Mouse (Mus musculus) embryonic facial prominence, embryonic 14.5 days (tissue): ENCODE measurements around the gene Eif3c. TPM values are rescaled to one million over a fixed set of nuclear protein-coding genes. Genes with fewer than 3 reads are reported as not detected.
A peak's percentile ranks its signal among the peaks of the same experiment; 100 is the strongest.

Experiments
- ATAC-seq: fragments of 200-750 bp; cut with Nextera tagmentation; 2 replicates; pipeline ENCODE4 v1.8.0; 2017; ENCODE audit warnings: low read depth, moderate number of reproducible peaks, moderate TSS enrichment
- DNase-seq: peaks from one replicate; pipeline ENCODE4 v3.0.0-alpha.2; 2015; ENCODE audit warnings: low spot score
- H3K27ac ChIP-seq: fragments of 300-500 bp; sonication (generic); replicated peaks from 2 replicates; pipeline ENCODE4 v1.5.1; 2014; ENCODE audit warnings: low read depth, mild to moderate bottlenecking, low read length, moderate library complexity
- H3K27me3 ChIP-seq: fragments of 300-500 bp; sonication (generic); replicated peaks from 2 replicates; pipeline ENCODE4 v1.6.1; 2014; ENCODE audit warnings: low read length; ENCODE audit not compliant: control insufficient read depth, insufficient read depth
- H3K36me3 ChIP-seq: fragments of 300-500 bp; sonication (generic); 2 replicates; pipeline ENCODE4 v1.6.1; 2014; ENCODE audit warnings: low read length, mixed read lengths; ENCODE audit not compliant: control insufficient read depth, insufficient read depth
- H3K4me1 ChIP-seq: fragments of 300-500 bp; sonication (generic); 2 replicates; pipeline ENCODE4 v1.6.1; 2014; ENCODE audit warnings: antibody characterized with exemption, low read length; ENCODE audit not compliant: control insufficient read depth, insufficient read depth
- H3K4me2 ChIP-seq: fragments of 300-500 bp; sonication (generic); 2 replicates; pipeline ENCODE4 v1.6.1; 2014; ENCODE audit warnings: low read depth, mild to moderate bottlenecking, low read length, moderate library complexity, mixed read lengths
- H3K4me3 ChIP-seq: fragments of 300-500 bp; sonication (generic); 2 replicates; pipeline ENCODE4 v1.5.1; 2014; ENCODE audit warnings: low read depth, mild to moderate bottlenecking, low read length
- H3K9ac ChIP-seq: fragments of 300-500 bp; sonication (generic); 2 replicates; pipeline ENCODE4 v1.6.1; 2014; ENCODE audit warnings: low read depth, mild to moderate bottlenecking, low read length, moderate library complexity, mixed read lengths
- H3K9me3 ChIP-seq: fragments of 300-500 bp; sonication (generic); 2 replicates; pipeline ENCODE4 v1.6.1; 2016; ENCODE audit warnings: low read length; ENCODE audit not compliant: control insufficient read depth
- WGBS: fragments of 180-500 bp; shearing (Covaris S2); extraction: QIAGEN DNeasy Blood & Tissue Kit; methylation state at CpG from one replicate; pipeline ENCODE4 v1.1.7; 2014; 5-methylcytosine and 5-hydroxymethylcytosine counted together
- polyA plus RNA-seq: library from polyadenylated mRNA; unstranded; fragments of >200 nt; fragmentation: Nextera tagmentation; extraction: Ambion mirVana; gene quantifications from 2 replicates; pipeline ENCODE4 v1.2.1, GENCODE M21; 2014

Gene Eif3c
- polyA plus RNA-seq, 1 experiment from 2014 or later = 167 TPM

DNA sequence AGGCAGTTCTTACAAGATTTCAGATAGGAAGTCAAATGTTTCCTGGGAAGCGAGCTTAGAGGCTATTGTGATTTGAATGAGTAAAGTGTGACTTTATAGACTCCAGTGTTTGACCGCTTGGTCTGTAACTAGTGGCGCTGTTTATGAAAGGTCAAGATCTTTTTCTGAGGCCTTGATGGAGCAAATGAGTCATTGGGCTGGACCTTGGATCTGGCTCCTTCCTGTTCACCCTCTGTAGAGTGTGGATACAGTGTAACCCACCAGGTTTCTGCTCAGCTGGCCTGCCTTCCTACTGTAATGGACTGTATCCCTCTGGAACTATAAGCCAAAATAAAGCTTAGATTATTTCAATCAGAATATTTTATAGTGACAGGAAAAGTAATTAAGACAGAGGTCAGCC, 54.9 kb downstream of the Eif3c start:
- DNase-seq (no peak), ATAC-seq (no peak)
- WGBS = 86% methylated on average over 3 of the region's 3 CpGs
- no peak overlapping the region for H3K9ac ChIP-seq
- no peaks in the 10 kb centered on the region for H3K9me3 ChIP-seq
- H3K27me3 ChIP-seq = no peaks in the 10 kb centered on the region
- H3K27ac ChIP-seq = no peak overlapping the region
- no peak overlapping the region for H3K4me3 ChIP-seq
- no peaks in the 10 kb centered on the region for H3K4me1 ChIP-seq
- no peak overlapping the region for H3K4me2 ChIP-seq
- no peaks in the 10 kb centered on the region for H3K36me3 ChIP-seq

DNA sequence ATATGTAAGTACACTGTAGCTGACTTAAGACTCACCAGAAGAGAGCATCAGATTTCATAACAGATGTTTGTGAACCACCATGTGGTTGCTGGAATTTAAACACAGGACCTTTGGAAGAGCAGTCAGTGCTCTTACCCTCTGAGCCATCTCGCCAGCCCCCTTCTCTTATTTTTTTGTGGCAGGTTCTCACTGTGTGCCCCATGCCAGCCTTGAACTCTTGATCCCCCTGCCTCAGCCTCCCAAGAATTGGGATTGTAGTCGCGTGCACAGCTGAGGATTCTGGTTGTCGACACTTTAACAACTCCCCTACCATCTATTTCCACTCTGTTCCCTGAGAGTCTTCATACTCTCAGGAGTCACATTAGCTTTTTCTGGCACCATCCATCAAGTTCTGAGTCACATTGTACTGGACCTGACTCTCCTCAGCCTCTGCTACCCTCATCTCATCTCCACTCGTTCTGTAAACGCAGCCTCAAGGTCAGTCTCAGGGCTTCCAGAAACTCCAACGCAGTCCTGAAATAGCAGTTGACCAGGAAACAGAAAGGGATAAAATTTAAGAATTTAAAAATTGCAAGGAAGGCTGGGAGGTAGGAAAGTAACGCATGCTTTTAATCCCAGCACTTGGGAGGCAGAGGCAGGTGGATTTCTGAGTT, 59.0 kb downstream of the Eif3c start:
- H3K4me1 ChIP-seq = peaks cover 6% of the 10 kb centered on the region; the same call in 1 of the 2 replicates
- H3K36me3 ChIP-seq = no peaks in the 10 kb centered on the region
- ATAC-seq (no peak), DNase-seq (no peak)
- no peak overlapping the region for H3K4me3 ChIP-seq
- no peaks in the 10 kb centered on the region for H3K27me3 ChIP-seq
- no peak overlapping the region for H3K27ac ChIP-seq
- no peak overlapping the region for H3K9ac ChIP-seq
- 82% methylated on average over 8 of the region's 8 CpGs for WGBS
- H3K4me2 ChIP-seq = no peak overlapping the region
- H3K9me3 ChIP-seq = no peaks in the 10 kb centered on the region

DNA sequence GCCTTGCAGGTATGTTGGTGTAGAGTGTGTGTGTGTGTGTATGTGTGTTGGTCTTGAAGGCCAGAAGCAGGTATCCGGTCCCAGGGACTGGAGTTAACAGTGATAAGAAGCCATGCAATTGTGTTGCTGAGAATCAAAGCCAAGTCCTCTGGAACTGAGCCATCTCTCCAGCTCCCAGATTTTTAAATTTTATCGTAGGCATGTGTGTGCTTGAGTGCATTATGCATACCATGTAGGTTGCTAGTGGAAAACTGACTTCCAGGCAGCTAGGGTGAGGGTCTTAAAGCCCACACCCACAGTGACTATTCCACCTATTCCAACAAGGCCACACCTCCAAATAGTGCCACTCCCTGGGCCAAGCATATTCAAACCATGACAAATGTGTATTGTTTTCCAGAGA, 61.3 kb downstream of the Eif3c start:
- ATAC-seq = no peak
- H3K27ac ChIP-seq = no peak overlapping the region
- peaks cover 14% of the 10 kb centered on the region for H3K36me3 ChIP-seq
- H3K4me1 ChIP-seq = peaks cover 6% of the 10 kb centered on the region; the same call in 1 of the 2 replicates
- H3K4me3 ChIP-seq = no peak overlapping the region
- no peak overlapping the region for H3K9ac ChIP-seq
- WGBS = 75% methylated on average over 2 of the region's 2 CpGs
- no peaks in the 10 kb centered on the region for H3K27me3 ChIP-seq
- no peaks in the 10 kb centered on the region for H3K9me3 ChIP-seq
- DNase-seq = no peak
- H3K4me2 ChIP-seq = no peak overlapping the region

DNA sequence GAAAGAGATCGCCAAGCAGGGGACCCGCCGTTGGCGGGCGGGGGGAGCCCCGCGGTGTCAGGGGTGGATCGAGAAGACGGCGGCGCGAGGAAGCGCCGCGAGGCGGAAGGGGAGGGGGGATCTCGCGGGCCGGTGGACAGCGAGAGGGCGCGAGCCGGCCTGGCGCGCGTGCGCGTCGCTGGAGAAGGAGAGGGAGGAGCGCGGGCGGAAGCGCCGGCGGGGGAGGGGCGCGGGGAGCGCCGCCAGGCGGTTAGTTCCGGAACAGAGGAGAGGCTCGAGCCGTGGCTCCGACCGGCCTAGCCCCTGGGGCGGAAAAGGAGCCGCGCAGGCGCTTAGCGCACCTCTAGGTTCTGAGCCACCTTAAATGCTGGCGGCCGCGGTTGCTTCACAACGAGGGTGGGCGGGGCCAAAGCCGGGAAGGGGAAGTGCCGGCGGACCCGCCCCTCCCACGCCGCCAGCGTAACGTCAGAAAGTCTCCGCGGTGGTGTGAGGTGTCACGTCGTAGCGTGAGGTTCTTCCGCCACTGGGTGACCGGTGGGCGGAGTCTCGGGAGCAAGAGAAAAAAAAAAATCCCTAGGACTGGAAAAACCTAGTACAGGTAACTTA, 62.8 kb downstream of the Eif3c start, which contains the start of gene Atxn2l:
Atxn2l (minus strand) TSS at position 165 of the 606 bp plus-strand sequence.
- peak; percentile 99 for DNase-seq
- Histone ChIP-seq H3K27ac (peak within 1 kb of the TSS; percentile 100), H3K27me3 (no peaks in the 10 kb centered on the region), H3K9me3 (no peaks in the 10 kb centered on the region), H3K36me3 (peaks cover 29% of the 10 kb centered on the region), H3K4me2 (peak within 1 kb of the TSS; percentile 91), H3K4me1 (peaks cover 6% of the 10 kb centered on the region; the same call in 1 of the 2 replicates), H3K4me3 (peak within 1 kb of the TSS; percentile 95), H3K9ac (peak within 1 kb of the TSS; percentile 100)
- WGBS = under 1% methylated on average over 37 of the region's 72 CpGs
- ATAC-seq = peak; percentile 89

DNA sequence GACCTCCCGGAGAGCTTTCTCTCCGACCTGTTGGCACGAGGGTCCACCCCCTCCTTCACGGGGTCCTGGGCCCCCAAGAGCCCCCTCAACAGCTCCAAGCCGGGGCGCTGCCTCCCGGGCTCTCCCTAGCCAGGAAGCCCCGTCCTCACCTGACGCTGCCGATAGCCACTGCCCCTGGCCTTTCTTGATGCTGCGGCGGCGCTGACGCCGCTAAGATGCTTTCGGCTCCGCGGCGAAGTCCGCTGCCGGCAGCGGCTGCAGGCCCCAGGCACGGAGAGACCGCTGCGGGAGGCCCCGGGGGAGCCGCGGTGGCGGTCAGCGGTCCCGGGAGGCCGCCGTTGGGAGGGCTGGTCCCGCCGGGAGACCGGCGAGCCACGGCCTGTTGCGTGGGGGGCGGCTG, 63.5 kb downstream of the Eif3c start:
- WGBS = 0% methylated on average over 16 of the region's 40 CpGs

DNA sequence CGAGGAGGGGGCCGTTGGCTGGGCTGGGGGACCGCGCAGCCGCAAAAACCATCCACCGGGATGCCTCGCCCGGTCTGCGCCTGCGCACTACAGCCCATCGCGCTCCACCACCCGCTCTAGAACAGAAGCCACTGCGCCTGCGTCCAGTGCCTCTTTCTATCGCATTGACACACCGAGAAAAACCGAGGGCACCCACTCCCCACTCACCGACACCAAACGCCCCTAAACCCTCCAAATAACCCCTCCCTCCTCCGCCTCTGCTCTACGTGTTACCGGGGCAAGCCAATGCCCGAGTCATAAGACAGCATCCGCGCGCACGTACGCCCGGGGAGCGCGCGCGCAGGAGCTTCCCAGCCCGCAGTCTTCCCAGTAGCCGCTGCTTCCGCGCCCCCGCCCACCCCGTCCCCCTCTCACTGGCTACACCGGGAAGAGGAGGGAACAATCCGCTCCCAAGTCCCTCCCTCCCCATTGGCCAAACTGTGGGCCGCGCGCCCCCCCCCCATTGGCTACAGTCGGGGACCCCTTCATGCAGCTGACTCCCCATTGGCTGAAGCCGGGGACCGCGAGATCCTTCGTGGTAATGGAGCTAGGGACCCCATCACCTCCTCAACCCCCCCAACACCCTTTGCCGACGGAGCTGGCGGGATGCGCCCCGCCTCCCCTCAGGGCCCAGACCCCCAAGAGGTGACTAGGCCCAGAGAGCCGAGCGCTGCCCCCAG, 64.0 kb downstream of the Eif3c start:
- Histone ChIP-seq H3K27me3 (no peaks in the 10 kb centered on the region), H3K4me1 (peaks cover 6% of the 10 kb centered on the region; the same call in 1 of the 2 replicates), H3K4me3 (peak overlapping the region; percentile 95), H3K27ac (peak overlapping the region; percentile 100), H3K9me3 (no peaks in the 10 kb centered on the region), H3K4me2 (peak overlapping the region; percentile 91), H3K36me3 (peaks cover 41% of the 10 kb centered on the region), H3K9ac (peak overlapping the region; percentile 100)
- WGBS = 0% methylated on average over 30 of the region's 57 CpGs
- DNase-seq (peak; percentile 99), ATAC-seq (peak; percentile 89)

More for the DNA sequence above, 63.5 kb downstream of the Eif3c start:
- Histone ChIP-seq H3K9ac (peak overlapping the region; percentile 100), H3K4me2 (peak overlapping the region; percentile 91), H3K27ac (peak overlapping the region; percentile 100), H3K4me3 (peak overlapping the region; percentile 95), H3K36me3 (peaks cover 36% of the 10 kb centered on the region), H3K9me3 (no peaks in the 10 kb centered on the region), H3K4me1 (peaks cover 6% of the 10 kb centered on the region; the same call in 1 of the 2 replicates), H3K27me3 (no peaks in the 10 kb centered on the region)
- ATAC-seq (no peak), DNase-seq (no peak)

DNA sequence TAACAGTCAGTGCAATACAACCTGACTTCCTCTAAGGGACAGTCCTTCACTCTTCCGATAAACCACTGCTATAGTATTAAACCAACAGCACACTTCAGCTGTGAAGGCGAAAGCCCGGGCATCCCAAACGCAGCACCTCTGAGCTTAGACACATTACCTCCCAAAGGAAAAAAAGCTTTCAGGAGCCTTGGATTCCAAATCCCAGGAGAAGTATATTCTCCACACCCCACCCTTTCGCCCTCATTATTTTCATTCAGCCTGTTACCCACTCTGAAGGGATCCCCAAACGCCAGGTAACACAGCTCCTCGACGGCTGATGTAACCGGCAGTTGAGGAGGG, 64.6 kb downstream of the Eif3c start:
- Histone ChIP-seq H3K36me3 (peaks cover 47% of the 10 kb centered on the region), H3K9me3 (no peaks in the 10 kb centered on the region), H3K4me3 (peak overlapping the region; percentile 95), H3K9ac (peak overlapping the region; percentile 100), H3K4me2 (peak overlapping the region; percentile 91), H3K27me3 (no peaks in the 10 kb centered on the region), H3K4me1 (peaks cover 6% of the 10 kb centered on the region; the same call in 1 of the 2 replicates), H3K27ac (peak overlapping the region; percentile 100)
- WGBS = 3% methylated on average over 9 of the region's 9 CpGs
- DNase-seq (no peak), ATAC-seq (no peak)

DNA sequence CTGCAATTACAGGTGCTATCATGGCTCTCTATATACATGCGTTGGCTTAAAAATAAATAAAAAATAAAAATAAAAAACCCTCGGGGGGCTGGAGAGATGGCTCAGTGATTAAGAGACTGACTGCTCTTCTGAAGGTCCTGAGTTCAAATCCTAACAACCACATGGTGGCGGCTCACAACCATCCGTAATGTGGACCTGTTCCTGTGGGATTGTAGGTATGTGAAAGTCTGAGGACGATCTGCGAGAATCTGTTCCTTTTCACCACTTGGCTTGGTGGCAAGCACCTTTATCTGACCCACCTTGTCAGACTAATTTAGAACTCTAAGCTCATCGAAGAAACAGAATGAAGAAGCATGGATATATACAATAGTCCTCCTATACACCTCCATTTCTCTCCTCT, 66.8 kb downstream of the Eif3c start:
- DNase-seq (no peak), ATAC-seq (no peak)
- H3K36me3 ChIP-seq = peaks cover 69% of the 10 kb centered on the region
- H3K4me1 ChIP-seq = peaks cover 6% of the 10 kb centered on the region; the same call in 1 of the 2 replicates
- WGBS = 92% methylated on average over 7 of the region's 7 CpGs
- H3K9me3 ChIP-seq = no peaks in the 10 kb centered on the region
- H3K4me3 ChIP-seq = no peak overlapping the region
- H3K9ac ChIP-seq = no peak overlapping the region
- H3K27ac ChIP-seq = no peak overlapping the region
- H3K4me2 ChIP-seq = no peak overlapping the region
- no peaks in the 10 kb centered on the region for H3K27me3 ChIP-seq
